Mouse (Mus musculus) olfactory bulb, adult 2 months (tissue): ENCODE measurements around the gene Slc35e2. TPM values are rescaled to one million over a fixed set of nuclear protein-coding genes. Genes with fewer than 3 reads are reported as not detected.
"Not testable (repeated sequence)": the region's sequence is repeated elsewhere in the genome, so short reads cannot be mapped to it uniquely, and the experiment has no call there.

Experiments
- H3K27ac ChIP-seq: fragments of 200-500 bp; 2 replicates; pipeline ENCODE4 v1.5.1; 2012; ENCODE audit warnings: low read depth, low read length; ENCODE audit not compliant: insufficient read depth
- H3K4me1 ChIP-seq: fragments of 200-500 bp; 2 replicates; pipeline ENCODE4 v1.6.1; 2012; ENCODE audit warnings: low read length; ENCODE audit not compliant: control insufficient read depth, insufficient read depth
- H3K4me3 ChIP-seq: fragments of 200-500 bp; 2 replicates; pipeline ENCODE4 v1.5.1; 2012; ENCODE audit warnings: mild to moderate bottlenecking, low read depth, low read length, moderate library complexity; ENCODE audit not compliant: insufficient read depth
- CTCF ChIP-seq: fragments of 200-500 bp; IDR thresholded peaks from 2 replicates; pipeline ENCODE4 v1.5.1; 2012; ENCODE audit warnings: low read depth, mild to moderate bottlenecking, low read length, moderate library complexity; ENCODE audit not compliant: insufficient read depth
- POLR2A ChIP-seq: fragments of 200-500 bp; IDR thresholded peaks from 2 replicates; pipeline ENCODE4 v1.6.1; 2012; ENCODE audit warnings: mild to moderate bottlenecking, low read depth, low read length, moderate library complexity; ENCODE audit not compliant: insufficient read depth
- WGBS: fragments of 180-500 bp; shearing (Covaris S2); methylation state at CpG from one replicate; pipeline ENCODE4 v1.1.7; 2018; 5-methylcytosine and 5-hydroxymethylcytosine counted together
- polyA plus RNA-seq: library from polyadenylated mRNA; stranded (reverse); fragments of >200 nt; gene quantifications from 2 replicates; pipeline ENCODE4 v1.2.4, GENCODE M21; 2012; ENCODE audit warnings: low replicate concordance; ENCODE audit not compliant: missing spikeins, insufficient read depth, insufficient read length

The Slc35e2 gene
- polyA plus RNA-seq, 1 experiment: not detected

DNA sequence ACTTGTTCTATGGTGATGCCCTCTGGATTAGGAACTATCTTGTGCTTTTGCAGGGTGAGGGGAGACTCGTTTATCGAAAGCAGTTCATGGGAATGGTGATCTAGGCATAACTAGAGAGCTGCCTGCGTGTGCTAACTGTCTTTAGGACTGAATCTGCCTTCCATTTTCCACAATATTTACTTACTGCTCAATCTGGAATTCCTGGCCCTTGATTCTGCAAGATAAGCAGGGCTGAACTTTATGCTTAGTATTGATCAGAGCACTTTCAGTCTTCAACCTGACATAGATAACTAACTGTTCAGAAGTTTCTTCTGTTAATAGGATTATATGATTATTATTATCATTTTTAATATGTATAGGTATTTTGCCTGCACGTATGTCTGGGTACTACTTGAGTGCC, 3.9 kb downstream of the Slc35e2 start:
- Histone ChIP-seq H3K4me3 (no peak overlapping the region), H3K4me1 (no peaks in the 10 kb centered on the region), H3K27ac (no peak overlapping the region)
- WGBS: 93% methylated on average over 4 of the region's 4 CpGs
- TF ChIP-seq POLR2A: no peak
- no peak for TF ChIP-seq CTCF

DNA sequence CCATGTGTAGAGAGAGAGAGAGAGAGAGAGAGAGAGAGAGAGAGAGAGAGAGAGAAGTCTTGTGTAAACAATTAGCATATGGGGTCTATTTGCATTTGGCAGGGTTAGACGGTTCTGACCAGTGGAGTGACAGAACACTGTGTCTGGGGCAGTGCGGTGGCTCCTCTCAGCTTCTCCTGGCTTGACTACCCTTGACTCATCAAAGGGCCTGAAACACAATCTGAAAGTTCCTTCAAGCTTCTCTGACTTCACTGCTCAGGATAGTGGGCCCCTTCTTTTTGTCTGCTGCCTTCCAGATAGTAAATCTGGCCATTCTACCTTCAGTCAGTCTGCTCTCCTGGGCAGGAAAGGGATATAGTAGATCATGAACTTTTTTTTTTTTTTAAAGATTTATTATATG, 5.6 kb downstream of the Slc35e2 start:
- H3K4me1 ChIP-seq: no peaks in the 10 kb centered on the region
- TF ChIP-seq POLR2A (no peak), CTCF (no peak)
- WGBS: 61% methylated on average over 2 of the region's 2 CpGs

DNA sequence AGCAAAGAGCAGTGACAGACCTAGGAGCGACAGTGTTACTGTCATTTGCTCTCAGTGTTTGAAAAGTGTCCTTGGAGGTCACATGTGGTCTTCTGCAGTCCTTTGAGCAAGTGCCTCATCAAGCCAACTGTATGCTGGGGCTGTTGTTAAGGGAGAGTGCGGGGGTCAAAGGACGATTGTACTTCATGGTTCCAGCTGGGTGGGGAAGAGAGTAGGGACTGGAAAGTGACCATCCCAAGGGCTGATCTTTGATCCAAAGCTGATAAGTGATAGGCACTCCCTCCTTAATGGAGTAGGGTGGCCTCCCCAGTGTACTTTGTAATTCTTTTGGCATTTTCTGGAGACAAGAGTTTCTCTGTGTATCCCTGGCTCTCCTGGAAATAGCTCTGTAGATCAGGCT, 10.6 kb downstream of the Slc35e2 start:
- Histone ChIP-seq H3K4me1 (no peaks in the 10 kb centered on the region), H3K4me3 (no peak overlapping the region), H3K27ac (no peak overlapping the region)
- no peak for TF ChIP-seq POLR2A
- no peak for TF ChIP-seq CTCF
- WGBS: 89% methylated on average over 3 of the region's 3 CpGs

More for the DNA sequence above, 5.6 kb downstream of the Slc35e2 start:
- H3K4me3 ChIP-seq: no peak overlapping the region
- no peak overlapping the region for H3K27ac ChIP-seq

DNA sequence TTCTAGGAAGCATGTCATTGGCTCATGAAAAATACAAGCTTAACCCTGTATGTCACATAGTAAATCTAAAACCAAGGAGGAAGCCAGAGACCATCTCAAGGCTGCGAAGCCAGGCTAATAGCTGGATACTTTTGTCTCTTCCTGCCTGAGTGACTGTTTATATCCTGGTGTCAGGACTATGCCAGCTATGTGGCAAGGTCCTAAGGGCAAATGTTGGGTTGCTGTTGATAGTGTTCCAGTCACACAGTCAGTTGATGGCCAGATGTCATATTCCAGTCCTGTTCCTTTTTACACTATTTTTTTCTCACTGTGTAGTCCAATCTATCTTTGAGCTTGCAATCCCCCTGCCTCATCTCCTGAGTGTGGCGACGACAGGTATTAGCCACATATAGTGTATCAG, 12.0 kb downstream of the Slc35e2 start:
- WGBS: 94% methylated on average over 3 of the region's 3 CpGs
- Histone ChIP-seq H3K27ac (no peak overlapping the region), H3K4me1 (no peaks in the 10 kb centered on the region), H3K4me3 (no peak overlapping the region)
- TF ChIP-seq CTCF: no peak
- no peak for TF ChIP-seq POLR2A

DNA sequence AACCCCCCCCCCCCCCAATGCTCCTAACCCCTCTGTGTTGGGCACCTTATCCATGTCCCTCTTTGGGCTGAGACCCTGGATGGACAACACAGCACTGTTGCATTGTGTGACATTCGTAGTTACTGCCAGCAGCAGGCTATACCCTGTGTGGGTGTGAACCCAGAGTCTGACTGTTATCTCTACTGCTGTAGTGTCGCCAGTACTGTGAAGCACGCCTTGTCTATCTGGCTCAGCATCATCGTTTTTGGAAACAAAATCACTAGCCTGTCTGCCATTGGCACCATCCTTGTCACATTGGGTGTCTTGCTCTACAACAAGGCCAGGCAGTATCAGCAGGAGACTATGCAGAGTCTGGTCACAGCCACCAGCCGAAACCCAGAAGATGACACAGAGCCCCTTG, 17.1 kb downstream of the Slc35e2 start:
- H3K4me1 ChIP-seq: no peaks in the 10 kb centered on the region
- no peak for TF ChIP-seq POLR2A
- TF ChIP-seq CTCF: no peak
- no peak overlapping the region for H3K4me3 ChIP-seq
- H3K27ac ChIP-seq: no peak overlapping the region
- WGBS: 90% methylated on average over 5 of the region's 5 CpGs

DNA sequence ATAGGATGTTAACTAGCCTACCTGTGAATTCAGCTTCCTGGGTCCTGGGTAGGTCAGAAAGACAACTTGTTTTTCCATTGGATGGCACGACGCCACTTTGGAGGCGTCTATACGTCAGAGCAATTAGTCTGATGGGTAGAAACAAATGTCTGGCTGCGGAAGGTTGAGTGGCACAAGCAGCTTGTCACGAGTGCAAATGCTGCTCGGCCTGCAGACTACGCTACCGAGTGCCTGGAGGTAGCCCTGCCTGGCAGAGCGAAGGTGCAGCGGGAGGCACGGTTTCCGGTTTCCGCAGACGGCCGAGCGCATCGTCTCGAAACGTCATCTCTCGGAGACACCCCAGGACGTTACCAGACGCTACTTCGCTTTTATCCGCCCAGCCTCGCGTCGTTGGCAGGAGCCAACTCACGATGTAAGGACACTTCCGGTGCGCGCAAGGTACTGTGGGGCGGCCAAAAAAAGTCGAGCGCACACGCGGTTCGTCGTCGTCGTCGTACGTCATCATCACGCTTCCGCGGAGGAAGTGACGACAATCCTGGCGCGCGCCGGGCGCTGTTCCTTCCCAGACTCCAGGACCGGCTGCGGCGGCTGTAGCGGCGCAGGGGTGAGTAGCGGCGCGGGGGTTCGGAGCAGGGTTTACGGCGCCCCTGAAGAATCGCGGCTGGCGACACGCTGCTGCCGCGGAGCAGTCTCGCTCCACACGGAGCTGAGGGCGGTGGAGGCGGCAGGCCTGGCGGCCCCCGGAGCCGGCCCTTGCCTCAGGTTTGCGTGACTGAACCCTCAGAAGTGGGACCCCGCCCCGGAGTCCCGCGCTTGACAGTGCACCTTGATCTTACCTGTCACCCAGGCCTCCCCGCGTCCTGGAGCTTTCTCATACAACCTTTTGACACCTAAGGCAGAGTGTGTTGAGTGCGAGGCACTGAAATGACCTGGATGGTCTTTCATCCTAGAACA, 23.4 kb downstream of the Slc35e2 start, which contains the start of gene Cdk11b:
Gene Cdk11b, plus strand, starts transcription at position 517 of the 954 bp plus-strand sequence.
- TF ChIP-seq POLR2A (peak; percentile 67), CTCF (no peak)
- H3K4me1 ChIP-seq: no peaks in the 10 kb centered on the region
- under 1% methylated on average over 84 of the region's 84 CpGs for WGBS

DNA sequence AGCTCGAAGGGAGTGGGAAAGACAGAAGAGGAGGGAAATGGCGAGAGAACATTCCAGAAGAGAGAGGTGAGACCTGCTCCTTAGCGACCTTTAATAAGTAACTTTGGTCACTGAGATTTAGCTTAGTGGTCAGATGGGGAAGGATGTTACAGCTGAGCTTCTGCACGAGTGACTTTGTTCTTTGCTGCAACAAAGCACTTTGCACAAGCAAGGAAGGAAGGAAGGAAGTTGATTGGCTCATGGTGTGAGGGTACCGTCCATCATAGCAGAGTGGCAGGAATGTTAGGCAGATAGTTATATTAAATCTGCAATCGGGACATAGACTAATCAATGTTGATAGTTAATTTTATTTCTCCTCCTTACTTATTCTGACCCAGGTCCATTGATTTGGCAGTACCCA, 29.1 kb downstream of the Slc35e2 start:
- H3K4me1 ChIP-seq: no peaks in the 10 kb centered on the region
- no peak for TF ChIP-seq CTCF
- H3K27ac ChIP-seq: no peak overlapping the region
- no peak overlapping the region for H3K4me3 ChIP-seq
- 89% methylated on average over 6 of the region's 6 CpGs for WGBS

More for the DNA sequence above, 23.4 kb downstream of the Slc35e2 start, which contains the start of gene Cdk11b:
- Histone ChIP-seq H3K27ac (peak within 1 kb of the TSS; percentile 94), H3K4me3 (peak within 1 kb of the TSS; percentile 70)

DNA sequence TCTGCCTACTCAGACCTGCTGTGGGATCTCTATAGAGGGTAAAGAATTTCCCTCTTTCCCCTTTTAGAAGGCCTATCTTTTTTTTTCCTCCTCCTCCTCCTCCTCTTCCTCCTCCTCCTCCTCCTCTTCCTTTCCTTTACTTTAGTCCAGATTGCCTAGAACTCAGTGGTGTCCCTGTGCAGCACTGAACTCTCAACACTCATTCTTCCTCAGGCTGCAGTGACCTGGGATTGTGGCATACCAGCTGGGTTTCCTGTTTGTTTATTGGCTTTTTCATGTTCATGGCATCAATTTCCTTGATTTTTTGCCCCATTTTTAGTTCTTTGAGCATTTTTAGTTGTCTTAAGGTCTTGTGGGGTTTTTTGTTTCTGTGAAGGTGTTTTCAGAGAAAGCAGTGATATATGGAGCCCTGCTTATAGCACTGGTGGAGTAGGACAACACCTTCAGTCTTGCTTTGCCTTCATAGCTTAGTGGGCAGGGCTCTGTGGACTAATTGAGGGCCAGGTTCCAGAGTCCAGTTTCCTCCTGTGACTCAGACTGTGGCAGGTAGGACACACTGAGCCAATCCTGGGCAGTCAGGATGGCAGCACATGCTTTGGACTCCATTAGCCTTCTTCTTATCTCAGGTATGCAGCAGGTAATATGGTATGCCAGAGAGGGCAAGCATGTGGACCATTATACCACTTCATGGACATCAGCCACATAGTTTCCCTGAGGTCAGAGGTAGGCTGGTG, 34.7 kb downstream of the Slc35e2 start:
- Histone ChIP-seq H3K27ac (no peak overlapping the region), H3K4me3 (no peak overlapping the region), H3K4me1 (no peaks in the 10 kb centered on the region)
- TF ChIP-seq CTCF (no peak), POLR2A (no peak)

DNA sequence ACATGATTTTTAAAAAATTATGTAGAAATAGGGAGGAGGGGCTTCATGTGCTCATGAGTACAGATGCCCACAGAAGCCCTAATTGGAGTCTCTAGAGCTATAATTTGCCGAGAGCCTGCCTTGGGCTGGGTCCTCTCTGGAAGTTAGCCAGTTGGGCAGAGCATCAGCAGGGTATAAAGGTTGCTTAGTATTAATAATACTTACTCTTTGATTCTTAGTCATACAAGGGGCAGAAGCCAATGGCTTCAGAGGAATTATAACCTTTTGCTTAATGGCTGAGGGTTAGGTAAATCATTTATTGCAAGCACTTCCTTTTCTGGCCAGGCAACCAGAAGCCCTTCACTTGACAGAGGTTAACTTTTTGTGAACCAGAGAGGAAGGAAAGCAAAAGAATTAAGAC, 42.3 kb downstream of the Slc35e2 start:
- Histone ChIP-seq H3K4me3 (no peak overlapping the region), H3K4me1 (no peaks in the 10 kb centered on the region), H3K27ac (no peak overlapping the region)
- WGBS: 55% methylated on average over 1 of the region's 1 CpGs
- TF ChIP-seq CTCF (no peak), POLR2A (no peak)

DNA sequence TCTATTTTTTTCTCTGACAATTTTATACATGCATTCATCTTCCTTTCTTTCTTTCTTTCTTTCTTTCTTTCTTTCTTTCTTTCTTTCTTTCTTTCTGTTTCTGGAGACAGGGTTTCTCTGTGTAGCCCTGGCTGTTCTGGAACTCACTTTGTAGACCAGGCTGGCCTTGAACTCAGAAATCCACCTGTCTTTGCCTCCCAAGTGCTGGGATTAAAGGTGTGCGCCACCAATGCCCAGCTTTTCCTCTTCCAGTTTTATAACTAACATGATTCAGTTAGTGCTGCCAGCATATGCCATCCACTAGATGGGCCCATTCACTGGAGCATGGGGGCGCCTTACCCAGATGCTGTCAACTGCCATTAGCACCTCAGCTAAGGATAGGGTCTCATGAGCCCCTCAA, 44.1 kb downstream of the Slc35e2 start, which contains the start of gene Gm10563:
Gene Gm10563, minus strand, starts transcription at position 101 of the 400 bp plus-strand sequence.
- not testable (repeated sequence) for H3K4me3 ChIP-seq, H3K27ac ChIP-seq, H3K4me1 ChIP-seq
- WGBS: 96% methylated on average over 2 of the region's 2 CpGs
